9 mouse cellular contexts compared by ENCODE assay signal in genomic region chr1:119033450-119034162, GRCm38 (mm10). TPM values are rescaled to one million over a fixed set of nuclear protein-coding genes. Genes with fewer than 3 reads are reported as not detected.
DNase-seq lines count a peak whose midpoint lies in the region; ATAC-seq and TF ChIP-seq lines count a peak whose summit lies in the region.
"Had no signal": no experiment of that assay in that cellular context is flagged by ENCODE, and none has a peak within 500 bp of the region (broad histone marks: within the 10 kb centered on the region; RNA-seq: fewer than 3 reads in every experiment).

No protein-coding gene starts in this region.

- 47% methylated on average over 3 of the region's 3 CpGs for WGBS in forebrain, embryonic 10.5 days
- 44% methylated on average over 3 of the region's 3 CpGs for WGBS in heart, embryonic 11.5 days (ENCODE audit: insufficient replicate concordance)
- WGBS in lung, embryonic 14.5 days: 28% methylated on average over 3 of the region's 3 CpGs

- peak; percentile 19 to 76 for DNase-seq in urinary bladder, adult 18-20 months (ENCODE audit: low spot score in 2 of 2)
- DNase-seq in urinary bladder, adult 2 months (ENCODE audit: low spot score): no peak
- DNase-seq in forebrain, embryonic 10.5 days (ENCODE audit: extremely low spot score, low spot score): peak; percentile 71
- DNase-seq in layer of hippocampus, adult 18-20 months (ENCODE audit: low spot score in 2 of 2): peak; percentile 59 to 83
- DNase-seq in lung, embryonic 14.5 days: peak; percentile 90
- peak; percentile 66 for DNase-seq in ovary, postnatal 14 days (ENCODE audit: low spot score)
- no peak for DNase-seq in thymus, postnatal 36 days

- ATAC-seq in heart, embryonic 11.5 days (replicated peaks; ENCODE audit: insufficient number of reproducible peaks, low FRiP score, low TSS enrichment): peak; percentile 55
- peak; percentile 91 for ATAC-seq in lung, embryonic 14.5 days (ENCODE audit: insufficient read depth)

- peak overlapping the region; percentile 86 for H3K27ac ChIP-seq in forebrain, embryonic 10.5 days
- H3K27ac ChIP-seq in heart, embryonic 11.5 days (ENCODE audit: low read depth, low read length): peak overlapping the region; percentile 90
- H3K27ac ChIP-seq in lung, embryonic 14.5 days (ENCODE audit: low read depth): peak overlapping the region; percentile 97

- H3K27me3 ChIP-seq in forebrain, embryonic 10.5 days (ENCODE audit: poor library complexity, severe bottlenecking): no peaks in the 10 kb centered on the region
- no peaks in the 10 kb centered on the region for H3K27me3 ChIP-seq in heart, embryonic 11.5 days (ENCODE audit: control insufficient read depth, insufficient read depth, low read length)
- H3K27me3 ChIP-seq in lung, embryonic 14.5 days (ENCODE audit: insufficient read depth, low read length): no peaks in the 10 kb centered on the region

- no peak overlapping the region; the same call in 1 of the 2 replicates for H3K4me2 ChIP-seq in heart, embryonic 11.5 days
- peak overlapping the region; percentile 34 for H3K4me2 ChIP-seq in lung, embryonic 14.5 days

- peaks cover 62% of the 10 kb centered on the region for H3K4me1 ChIP-seq in forebrain, embryonic 10.5 days
- peaks cover 21% of the 10 kb centered on the region for H3K4me1 ChIP-seq in heart, embryonic 11.5 days (ENCODE audit: control insufficient read depth, insufficient read depth, low read length)
- peaks cover 24% of the 10 kb centered on the region for H3K4me1 ChIP-seq in lung, embryonic 14.5 days (ENCODE audit: insufficient read depth)

- H3K4me3 ChIP-seq in forebrain, embryonic 10.5 days: peak overlapping the region; percentile 15; the same call in 1 of the 2 replicates
- no peak overlapping the region for H3K4me3 ChIP-seq in heart, embryonic 11.5 days (ENCODE audit: low read depth, low read length)
- H3K4me3 ChIP-seq in lung, embryonic 14.5 days (ENCODE audit: low read depth, low read length): no peak overlapping the region

- H3K9me3 ChIP-seq in forebrain, embryonic 10.5 days: no peaks in the 10 kb centered on the region
- H3K9me3 ChIP-seq in heart, embryonic 11.5 days (replicated peaks; ENCODE audit: control insufficient read depth, low read length): no peaks in the 10 kb centered on the region
- no peaks in the 10 kb centered on the region for H3K9me3 ChIP-seq in lung, embryonic 14.5 days (ENCODE audit: low read depth, low read length)

- TF ChIP-seq CTCF in lung, embryonic 14.5 days (IDR thresholded peaks at IDR 0.05; ENCODE audit: low read depth): no peak

- peak overlapping the region; percentile 56 for H3K9ac ChIP-seq in heart, embryonic 11.5 days (ENCODE audit: low read depth, low read length)
- H3K9ac ChIP-seq in lung, embryonic 14.5 days: peak overlapping the region; percentile 26; the same call in 1 of the 2 replicates

- H3K36me3 ChIP-seq in forebrain, embryonic 10.5 days (replicated peaks): peaks cover 58% of the 10 kb centered on the region
- no peaks in the 10 kb centered on the region for H3K36me3 ChIP-seq in heart, embryonic 11.5 days (ENCODE audit: control insufficient read depth, insufficient read depth, low read length)
- no peaks in the 10 kb centered on the region for H3K36me3 ChIP-seq in lung, embryonic 14.5 days (ENCODE audit: insufficient read depth)

RNA-seq across cellular contexts. Expression of gene Gli2, which starts 19.8 kb away (rescaled TPM):
- 4.6 and 10.9 TPM in 2 replicates for polyA plus RNA-seq in urinary bladder, adult 2 months (2012; rRNA removed)
- polyA plus RNA-seq in forebrain, embryonic 10.5 days (2016; fragmentation: Nextera tagmentation; extraction: Ambion mirVana): 12.9 and 13.0 TPM in 2 replicates
- 3.3 and 4.1 TPM in 2 replicates for polyA plus RNA-seq in heart, embryonic 11.5 days (2014; fragmentation: Nextera tagmentation; extraction: Ambion mirVana)
- 1 to 10 TPM; 3.2 to 4.1 TPM for total RNA-seq in layer of hippocampus, adult 18-20 months (2021)
- 13.4 and 15.1 TPM in 2 replicates for polyA plus RNA-seq in lung, embryonic 14.5 days (2014; fragmentation: Nextera tagmentation; extraction: Ambion mirVana)
- total RNA-seq: neutrophil, adult 5-6 weeks had no signal

Comparison
In these comparisons a context has a peak if more than half of its experiments do, and no peak if none do; other contexts are left out.
1. DNase-seq: peak in urinary bladder, adult 18-20 months (2 of 2), forebrain, embryonic 10.5 days (single experiment), layer of hippocampus, adult 18-20 months (2 of 2), lung, embryonic 14.5 days (single experiment) and ovary, postnatal 14 days (single experiment); none in urinary bladder, adult 2 months (single experiment) and thymus, postnatal 36 days (0 of 2).
2. Peak in every context shown above with its lines, with median percentiles within 50 percentile points of each other: H3K27ac ChIP-seq.